Mouse (Mus musculus): Measurements from ENCODE around the gene Acot7.

GRCm38 (mm10) chr4:152169103-152169502 lies 8.8 kb upstream of the Acot7 start:
- TF ChIP-seq CTCF (IDR thresholded peaks at IDR 0.05; ENCODE audit: control insufficient read depth, insufficient read depth, low read length) (no peak), POLR2A (IDR thresholded peaks at IDR 0.05; ENCODE audit: borderline replicate concordance, control insufficient read depth, low read depth, low read length) (no peak)
